Mouse (Mus musculus): ENCODE data around the gene Anln.
A peak's percentile ranks its signal among the peaks of the same experiment; 100 is the strongest.

Gene Anln

DNA sequence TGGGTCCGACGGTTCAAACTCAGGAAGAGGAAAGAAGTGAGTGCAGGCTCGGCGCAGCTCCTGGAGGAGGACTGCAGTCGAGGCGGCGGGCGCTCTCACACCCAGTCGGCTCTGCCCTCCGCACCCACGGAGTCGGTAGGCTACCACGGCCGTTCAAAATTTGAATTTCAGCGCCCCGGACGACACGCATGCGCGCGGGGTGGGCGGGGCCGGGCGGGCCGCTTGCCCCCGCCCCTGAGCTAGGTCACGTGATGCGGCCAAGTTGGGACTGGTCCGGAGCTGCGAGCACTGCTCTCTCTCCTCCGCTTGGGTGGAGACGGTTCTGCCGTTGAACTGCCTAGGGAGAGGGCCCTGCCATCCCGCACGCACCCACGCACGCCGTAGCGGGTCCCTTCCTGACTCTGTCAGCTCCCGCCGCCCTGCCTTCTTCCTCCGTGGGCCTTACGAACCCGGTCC, at the start of gene Anln:
Gene Anln (minus strand): TSS at position 168 of the 456 bp plus-strand sequence.
- no peak for TF ChIP-seq GATA4 (IDR thresholded peaks at IDR 0.05; ENCODE audit: insufficient replicate concordance, low read length)

- no peak for TF ChIP-seq GATA4 (IDR thresholded peaks at IDR 0.05; ENCODE audit: insufficient replicate concordance, low read length)
These were observed 45.1 kb upstream of the Anln start for GRCm38 (mm10) chr9:22434101-22434500.

DNA sequence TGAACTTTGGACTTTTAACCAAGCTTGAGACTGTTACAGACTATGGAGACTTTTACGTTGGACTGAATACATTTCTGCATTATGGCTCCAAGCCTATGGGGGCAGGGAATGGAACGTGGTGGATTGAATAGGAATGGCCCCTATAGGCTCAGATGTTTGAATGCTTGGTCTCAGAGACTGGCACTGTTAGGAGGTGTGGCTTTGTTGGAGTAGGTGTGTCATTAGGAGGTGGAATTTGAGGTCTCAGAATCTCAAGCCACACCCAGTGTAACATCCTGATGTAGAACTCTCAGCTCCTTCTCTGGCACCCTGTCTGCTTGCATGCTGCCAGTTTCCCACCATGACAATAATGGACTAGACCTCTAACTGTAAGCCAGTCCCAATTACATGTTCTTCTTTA, 44.2 kb upstream of the Anln start:
- no peak for TF ChIP-seq GATA4 (IDR thresholded peaks at IDR 0.05; ENCODE audit: insufficient replicate concordance, low read length)

- no peak for TF ChIP-seq GATA4 (IDR thresholded peaks at IDR 0.05; ENCODE audit: insufficient replicate concordance, low read length)
These were observed 41.4 kb upstream of the Anln start for GRCm38 (mm10) chr9:22430315-22430840.

DNA sequence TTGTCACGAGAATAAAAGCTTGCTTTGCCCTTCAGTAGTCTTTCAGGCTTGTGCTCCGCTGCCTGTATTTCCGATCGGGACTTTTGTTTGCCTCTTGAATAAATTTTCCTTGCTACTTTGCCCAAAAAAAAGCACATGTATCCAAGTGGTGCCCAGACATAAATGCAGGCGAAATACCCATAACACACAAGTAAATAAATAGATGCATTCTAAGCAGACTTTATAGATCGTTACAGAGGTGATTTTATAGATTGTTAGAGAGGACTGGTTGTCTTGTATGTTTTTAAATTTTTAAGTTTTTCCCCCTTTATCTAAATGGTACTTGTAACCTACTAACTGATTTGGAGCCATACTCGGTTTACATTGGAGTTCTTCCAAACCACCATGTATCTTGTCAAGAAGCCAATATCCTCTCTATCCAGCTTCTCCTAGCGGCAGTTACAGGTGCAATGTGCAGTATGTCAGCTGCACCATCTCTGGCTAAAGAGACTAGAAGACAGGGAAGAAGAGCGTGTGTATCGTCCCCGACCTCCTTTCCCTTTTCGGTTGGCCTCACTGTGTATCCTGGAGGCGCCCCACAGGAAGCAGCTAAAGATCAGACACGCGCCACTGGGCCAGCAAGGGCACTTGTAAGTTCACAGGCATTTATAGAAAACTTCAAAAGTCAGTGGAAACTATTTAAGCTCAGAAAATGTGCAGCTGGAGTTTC, 40.7 kb upstream of the Anln start:
- no peak for TF ChIP-seq GATA4 (IDR thresholded peaks at IDR 0.05; ENCODE audit: insufficient replicate concordance, low read length)

GRCm38 (mm10) chr9:22428666-22429410, 39.9 kb upstream of the Anln start:
- no peak for TF ChIP-seq GATA4 (IDR thresholded peaks at IDR 0.05; ENCODE audit: insufficient replicate concordance, low read length)

DNA sequence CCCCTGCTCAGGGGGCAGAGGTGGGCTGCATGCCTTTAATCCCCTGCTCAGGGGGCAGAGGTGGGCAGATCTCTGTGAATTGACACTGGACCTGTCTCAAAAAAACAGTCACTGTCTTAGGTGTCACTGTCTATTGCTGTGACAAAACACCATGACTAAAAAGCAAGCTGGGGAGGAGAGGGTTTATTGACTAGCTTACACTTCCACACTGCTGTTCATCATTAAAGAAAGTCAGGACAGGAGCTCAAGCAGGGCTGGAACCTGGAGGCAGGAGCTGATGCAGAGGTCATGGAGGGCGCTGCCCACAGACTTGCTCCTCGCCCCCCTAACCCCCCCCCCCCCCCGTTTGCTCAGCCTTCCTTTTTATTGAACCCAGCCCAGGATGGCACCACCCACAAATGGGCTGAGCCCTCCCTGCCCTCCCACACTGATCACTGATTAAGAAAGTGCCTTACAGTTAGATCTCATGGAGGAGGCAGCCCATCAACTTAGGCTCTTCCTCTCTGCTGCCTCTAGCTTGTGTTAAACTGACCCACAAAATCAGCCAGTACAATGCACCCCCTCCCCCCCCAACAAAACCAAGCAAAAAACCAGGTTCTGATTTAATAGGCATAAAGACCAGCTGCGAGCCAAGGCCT, 39.2 kb upstream of the Anln start:
- TF ChIP-seq GATA4 (IDR thresholded peaks at IDR 0.05; ENCODE audit: insufficient replicate concordance, low read length) = no peak

GRCm38 (mm10) chr9:22424719-22425118, 35.7 kb upstream of the Anln start:
- TF ChIP-seq GATA4 (IDR thresholded peaks at IDR 0.05; ENCODE audit: insufficient replicate concordance, low read length) = no peak

DNA sequence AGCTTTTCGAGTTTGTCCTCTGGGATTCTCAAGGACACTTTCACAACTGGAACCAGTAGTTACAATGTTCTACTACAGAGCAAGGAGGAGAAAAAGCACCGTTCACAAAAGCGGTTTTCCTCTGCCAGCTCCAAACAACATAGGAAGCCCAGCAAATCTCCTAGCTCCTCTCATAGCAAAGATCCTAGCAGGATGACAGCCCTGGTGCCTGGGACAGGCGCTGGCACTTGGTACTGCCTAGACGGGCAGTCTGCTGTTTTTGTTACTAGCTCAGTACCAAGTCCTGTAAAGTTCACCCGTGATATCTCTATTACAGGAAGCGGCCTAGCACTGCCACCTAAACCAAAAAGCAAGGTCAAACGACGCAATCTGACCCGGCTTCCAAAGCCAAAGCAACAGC, 35.2 kb upstream of the Anln start:
- TF ChIP-seq GATA4 (IDR thresholded peaks at IDR 0.05; ENCODE audit: insufficient replicate concordance, low read length) = no peak

- TF ChIP-seq GATA4 (IDR thresholded peaks at IDR 0.05; ENCODE audit: insufficient replicate concordance, low read length) = no peak
These were observed 34.5 kb upstream of the Anln start for GRCm38 (mm10) chr9:22423507-22423906.

DNA sequence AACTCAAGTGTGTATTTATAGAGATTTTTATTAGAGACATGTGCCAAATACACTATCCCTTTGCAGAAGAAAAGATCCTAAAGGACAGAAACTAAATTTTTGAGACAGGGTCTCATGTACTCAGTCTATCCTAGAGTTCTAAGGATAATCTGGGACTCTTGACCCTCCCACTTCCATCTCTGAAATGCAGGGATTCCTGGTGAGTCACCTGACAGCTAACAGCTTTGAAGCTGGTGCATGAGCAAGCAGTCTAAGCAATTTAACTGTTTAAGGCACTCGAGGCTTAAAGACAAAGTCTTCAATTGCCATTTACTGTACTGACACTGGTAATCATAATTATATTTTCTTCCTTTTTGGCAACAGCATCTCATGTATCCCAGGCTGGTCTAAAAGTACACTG, 33.6 kb upstream of the Anln start:
- no peak for TF ChIP-seq GATA4 (IDR thresholded peaks at IDR 0.05; ENCODE audit: insufficient replicate concordance, low read length)

DNA sequence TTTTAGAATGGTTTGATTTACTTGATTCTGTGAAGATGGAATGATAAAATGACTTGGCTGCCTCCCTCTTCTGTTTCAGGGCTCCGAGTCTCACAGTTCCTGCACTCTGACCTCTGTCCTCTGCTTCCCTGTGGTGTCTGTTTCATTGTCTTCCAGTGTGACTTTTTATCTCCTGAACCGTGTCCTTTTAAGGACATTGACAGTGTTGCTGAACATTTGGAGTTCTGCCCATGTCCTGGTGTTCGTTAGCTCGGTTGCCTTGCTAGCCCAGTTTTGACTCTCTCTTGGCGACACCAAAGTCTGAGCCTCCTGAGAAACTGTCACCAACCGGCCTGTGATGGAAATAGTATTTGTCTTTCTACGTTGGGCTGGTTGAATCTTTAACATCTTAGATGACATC, 31.5 kb upstream of the Anln start:
- no peak for TF ChIP-seq GATA4 (IDR thresholded peaks at IDR 0.05; ENCODE audit: insufficient replicate concordance, low read length)

DNA sequence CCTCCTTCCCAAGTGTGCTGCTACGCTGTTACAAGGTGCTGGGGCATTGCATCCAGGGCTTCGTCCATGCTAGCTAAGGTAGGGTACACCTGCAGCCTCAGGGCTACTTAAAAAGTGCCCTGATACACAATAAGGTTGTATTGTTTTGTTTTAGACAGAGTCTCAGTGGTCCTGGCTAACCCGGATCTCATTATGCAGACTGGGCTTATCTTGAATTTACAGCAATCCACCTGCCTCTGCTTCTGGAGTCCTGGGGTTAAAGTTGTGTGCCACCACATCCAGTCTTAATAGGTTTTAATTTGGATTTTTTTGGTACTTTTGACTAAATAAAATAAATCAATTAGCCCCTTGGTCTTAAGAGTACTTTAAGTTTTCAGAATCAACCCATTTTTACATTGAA, 30.9 kb upstream of the Anln start:
- no peak for TF ChIP-seq GATA4 (IDR thresholded peaks at IDR 0.05; ENCODE audit: insufficient replicate concordance, low read length)

- TF ChIP-seq GATA4 (IDR thresholded peaks at IDR 0.05; ENCODE audit: insufficient replicate concordance, low read length) = 0 out of 2 replicates have a peak, but pooled peaks have one; percentile 13
These were observed 28.6 kb upstream of the Anln start for GRCm38 (mm10) chr9:22417547-22417946.

GRCm38 (mm10) chr9:22416187-22416586, 27.2 kb upstream of the Anln start:
- no peak for TF ChIP-seq GATA4 (IDR thresholded peaks at IDR 0.05; ENCODE audit: insufficient replicate concordance, low read length)

Data from liver, adult (tissue).